23 mouse cellular contexts compared by ENCODE assay signal in the genomic region with DNA sequence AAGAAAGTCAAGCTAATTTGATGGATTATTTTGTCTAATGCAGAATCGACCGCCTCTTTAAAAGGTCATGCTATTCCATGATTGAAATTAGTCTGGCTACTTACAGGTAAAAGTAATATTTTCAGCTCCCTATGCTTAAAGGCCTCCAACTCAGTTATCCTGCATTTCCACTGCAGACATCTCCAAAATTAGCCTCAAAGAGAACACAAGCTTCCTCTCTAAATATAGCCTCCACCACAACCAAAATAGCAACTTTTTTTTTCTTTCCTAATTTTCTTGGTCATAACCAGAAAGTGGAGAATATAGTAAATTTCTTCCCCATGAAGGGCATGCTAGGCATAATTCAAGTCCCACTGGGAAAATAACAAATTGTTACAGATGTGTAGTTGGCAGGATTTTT.
DNase-seq lines count a peak whose midpoint lies in the region; ATAC-seq and TF ChIP-seq lines count a peak whose summit lies in the region.
"Had no signal": no experiment of that assay in that cellular context is flagged by ENCODE, and none has a peak within 500 bp of the region (broad histone marks: within the 10 kb centered on the region; RNA-seq: fewer than 3 reads in every experiment).

No protein-coding gene starts in this region.

- H3K9me3 ChIP-seq in forebrain, embryonic 12.5 days: no peaks in the 10 kb centered on the region
- H3K9me3 ChIP-seq: G1E had no signal

- H3K27me3 ChIP-seq in heart, adult 2 months (ENCODE audit: control insufficient read depth, insufficient read depth, low read length): no peaks in the 10 kb centered on the region
- H3K27me3 ChIP-seq in forebrain, embryonic 12.5 days: no peaks in the 10 kb centered on the region
- H3K27me3 ChIP-seq: CH12.LX had no signal

- H3K79me2 ChIP-seq in heart, adult 2 months (replicated peaks; ENCODE audit: control insufficient read depth, insufficient read depth, low read length): no peaks in the 10 kb centered on the region

- no peak overlapping the region for H3K4me2 ChIP-seq in forebrain, embryonic 12.5 days

- no peak overlapping the region for H3K9ac ChIP-seq in heart, adult 2 months (ENCODE audit: low read depth, low read length)
- H3K9ac ChIP-seq in forebrain, embryonic 12.5 days: no peak overlapping the region

- TF ChIP-seq EP300 in heart, adult 2 months (IDR thresholded peaks at IDR 0.05; ENCODE audit: insufficient read depth, low read depth, low read length): no peak

- no peak overlapping the region for H3K4me3 ChIP-seq in heart, adult 2 months
- H3K4me3 ChIP-seq in forebrain, embryonic 12.5 days (replicated peaks): no peak overlapping the region

- TF ChIP-seq POLR2A in heart, adult 2 months (IDR thresholded peaks at IDR 0.05; ENCODE audit: insufficient read depth, low read depth, low read length): no peak

- no peak for TF ChIP-seq CTCF in heart, adult 2 months (IDR thresholded peaks at IDR 0.05)

- ATAC-seq in frontal cortex, adult (ENCODE audit: low TSS enrichment): peak; percentile 69
- no peak for ATAC-seq in forebrain, embryonic 12.5 days (ENCODE audit: low FRiP score)
- ATAC-seq: activated CD4-positive, CD25-positive, alpha-beta regulatory T cell, adult 4 months; CD4-positive, CD25-positive, alpha-beta regulatory T cell, adult 4 months; Patski had no signal

- peaks cover 5% of the 10 kb centered on the region; the same call in 1 of the 2 replicates for H3K4me1 ChIP-seq in heart, adult 2 months (ENCODE audit: control insufficient read depth, insufficient read depth, low read length)
- H3K4me1 ChIP-seq in forebrain, embryonic 12.5 days: no peaks in the 10 kb centered on the region

- peak overlapping the region; percentile 43 for H3K27ac ChIP-seq in heart, adult 2 months
- no peak overlapping the region for H3K27ac ChIP-seq in forebrain, embryonic 12.5 days

- H3K36me3 ChIP-seq in heart, adult 2 months (ENCODE audit: control insufficient read depth, insufficient read depth, low read length): peaks cover 3% of the 10 kb centered on the region
- H3K36me3 ChIP-seq in forebrain, embryonic 12.5 days (replicated peaks): no peaks in the 10 kb centered on the region
- H3K36me3 ChIP-seq: G1E had no signal

- DNase-seq in frontal cortex, postnatal 14 days (ENCODE audit: low spot score in 2 of 2): no peak
- DNase-seq in heart, adult 2 months: no peak
- no peak for DNase-seq in heart, postnatal 4 days
- DNase-seq in brain, adult 2 months (ENCODE audit: low read depth, low spot score): peak; percentile 61
- DNase-seq in telencephalon, adult 2 months (ENCODE audit: low read depth, low spot score): peak; percentile 33
- no peak for DNase-seq in retina, embryonic 14.5 days (ENCODE audit: low spot score)
- DNase-seq: adrenal gland, adult 2 months; adrenal gland, adult 8-10 months; adrenal gland, postnatal 10 days; adrenal gland, postnatal 14 days; adrenal gland, postnatal 25 days; adrenal gland, postnatal 36 days; B cell, adult 2 months; cerebellum, adult 11 months; cerebellum, adult 11-12 months; cerebellum, adult 18-20 months had no signal

- WGBS in heart, adult 2 months: 87% methylated on average over 2 of the region's 2 CpGs
- WGBS in forebrain, embryonic 12.5 days: 93% methylated on average over 2 of the region's 2 CpGs

- intact Hi-C loops in heart, adult 2 months (cut with DNase I): no loop called here

Comparison
In these comparisons a context has a peak if more than half of its experiments do, and no peak if none do; other contexts are left out.
1. DNase-seq: peak in brain, adult 2 months (single experiment) and telencephalon, adult 2 months (single experiment); none in frontal cortex, postnatal 14 days (0 of 2), heart, adult 2 months (0 of 2), heart, postnatal 4 days (single experiment) and retina, embryonic 14.5 days (single experiment).